Mouse (Mus musculus): Measurements from ENCODE around the gene Agbl5.

Agbl5 gene

DNA sequence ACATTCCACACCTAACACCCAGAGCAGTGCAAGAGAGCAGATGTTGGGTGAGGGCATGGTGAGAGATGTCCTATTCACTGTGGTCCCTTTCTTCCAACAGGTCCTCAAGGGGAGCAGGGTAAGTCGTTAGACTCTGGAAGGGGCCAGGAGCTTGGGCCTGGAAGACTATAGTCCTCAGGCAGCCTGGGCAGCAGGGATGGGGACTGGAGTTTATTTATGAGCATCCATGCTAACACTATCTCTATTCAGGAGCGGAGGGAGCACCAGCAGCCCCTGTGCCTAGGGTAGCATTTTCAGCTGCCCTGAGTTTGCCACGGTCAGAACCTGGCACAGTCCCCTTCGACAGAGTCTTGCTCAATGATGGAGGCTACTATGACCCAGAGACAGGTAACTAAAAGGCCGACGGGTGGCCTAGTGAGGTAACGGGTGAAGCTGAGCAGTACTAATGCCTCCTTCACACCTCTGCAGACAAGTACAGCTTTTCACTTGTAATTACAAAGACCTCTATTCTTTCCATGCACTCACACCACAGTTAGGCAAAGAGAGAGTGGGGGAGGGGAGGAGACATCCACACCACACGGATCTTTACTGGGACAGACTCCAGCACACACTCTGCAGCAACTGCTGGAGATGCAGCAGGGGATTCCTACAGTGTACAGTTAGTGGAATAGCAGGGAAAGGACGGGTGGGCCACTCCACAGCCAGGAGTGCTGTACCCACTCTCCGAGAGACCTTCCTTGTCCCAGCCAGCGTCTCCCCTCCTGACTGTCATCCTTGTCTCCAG, 31.5 kb downstream of the Agbl5 start:
- TF ChIP-seq POU5F1 (IDR thresholded peaks at IDR 0.05; ENCODE audit: borderline replicate concordance, low read length) (no peak), CTCF (conservative IDR thresholded peaks at IDR 0.05; ENCODE audit: low read length) (no peak), NANOG (IDR thresholded peaks at IDR 0.05; ENCODE audit: borderline replicate concordance, low read length) (no peak)
- peaks cover 83% of the 10 kb centered on the region for H3K4me1 ChIP-seq (replicated peaks; ENCODE audit: low read depth, low read length)
- H3K27me3 ChIP-seq (ENCODE audit: insufficient read depth, low read length): peaks cover 43% of the 10 kb centered on the region
- H3K36me3 ChIP-seq (ENCODE audit: insufficient read depth, low read length): no peaks in the 10 kb centered on the region
- no peaks in the 10 kb centered on the region for H3K9me3 ChIP-seq (ENCODE audit: low read length)
- peak overlapping the region; percentile 83 for H3K4me3 ChIP-seq (replicated peaks; ENCODE audit: low read length)

DNA sequence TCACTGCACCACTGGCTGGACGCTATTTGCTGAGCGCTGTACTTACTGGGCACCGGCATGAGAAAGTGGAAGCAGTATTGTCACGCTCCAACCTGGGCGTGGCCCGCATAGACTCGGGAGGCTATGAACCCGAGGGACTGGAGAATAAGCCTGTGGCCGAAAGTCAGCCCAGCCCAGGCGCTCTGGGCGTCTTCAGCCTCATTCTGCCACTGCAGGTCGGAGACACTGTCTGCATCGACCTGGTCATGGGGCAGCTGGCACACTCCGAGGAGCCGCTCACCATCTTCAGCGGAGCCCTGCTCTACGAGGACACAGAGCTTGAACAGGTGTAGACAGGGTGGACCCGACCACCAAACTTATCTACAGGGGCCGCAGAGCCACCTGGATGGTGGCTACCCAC, 32.1 kb downstream of the Agbl5 start:
- Histone ChIP-seq H3K4me1 (replicated peaks; ENCODE audit: low read depth, low read length) (peaks cover 77% of the 10 kb centered on the region), H3K4me3 (replicated peaks; ENCODE audit: low read length) (peak overlapping the region; percentile 83), H3K27me3 (ENCODE audit: insufficient read depth, low read length) (peaks cover 49% of the 10 kb centered on the region), H3K9me3 (ENCODE audit: low read length) (no peaks in the 10 kb centered on the region), H3K36me3 (ENCODE audit: insufficient read depth, low read length) (no peaks in the 10 kb centered on the region)
- TF ChIP-seq POU5F1 (IDR thresholded peaks at IDR 0.05; ENCODE audit: borderline replicate concordance, low read length) (no peak), CTCF (conservative IDR thresholded peaks at IDR 0.05; ENCODE audit: low read length) (no peak), NANOG (IDR thresholded peaks at IDR 0.05; ENCODE audit: borderline replicate concordance, low read length) (no peak)

DNA sequence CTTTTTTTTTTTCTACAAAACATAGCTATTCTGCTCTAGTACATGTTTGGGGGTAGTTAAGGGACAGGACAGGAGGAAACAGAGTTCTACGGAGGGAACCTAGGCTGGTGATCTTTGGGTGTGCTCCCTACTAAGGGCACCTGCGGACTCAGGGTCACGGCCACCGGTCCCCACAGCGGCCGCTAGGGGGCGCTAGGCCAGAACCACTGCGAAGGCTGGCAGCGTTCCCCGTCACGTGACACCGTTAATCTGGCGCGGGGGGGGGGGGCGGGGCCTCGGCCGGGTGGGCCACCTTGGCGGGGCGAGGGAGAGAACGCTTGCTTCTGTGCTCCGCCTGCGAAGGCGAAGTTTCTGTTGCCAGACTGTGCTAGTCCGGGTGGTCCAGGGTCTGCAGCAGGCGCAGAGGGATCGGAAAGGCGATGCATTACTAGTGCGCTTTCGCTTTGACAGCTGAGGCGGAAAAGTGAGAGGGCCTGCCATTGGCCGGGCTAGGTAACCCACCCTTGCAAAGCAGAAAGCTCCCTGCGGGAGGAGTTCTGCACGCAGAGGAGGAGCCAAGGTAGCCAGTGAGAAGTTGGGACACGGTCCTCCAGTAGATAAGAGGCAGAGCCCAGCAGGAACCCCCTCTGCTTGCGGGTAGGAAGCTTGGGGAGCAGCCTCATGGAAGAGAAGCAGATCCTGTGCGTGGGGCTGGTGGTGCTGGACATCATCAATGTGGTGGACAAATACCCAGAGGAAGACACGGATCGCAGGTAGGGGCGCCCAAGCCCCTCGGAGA, 33.0 kb downstream of the Agbl5 start, which contains the start of gene Khk:
TSS of gene Khk (plus strand) at position 176 of the 778 bp plus-strand sequence.
- Histone ChIP-seq H3K4me3 (replicated peaks; ENCODE audit: low read length) (peak within 1 kb of the TSS; percentile 83), H3K36me3 (ENCODE audit: insufficient read depth, low read length) (no peaks in the 10 kb centered on the region), H3K4me1 (replicated peaks; ENCODE audit: low read depth, low read length) (peaks cover 75% of the 10 kb centered on the region), H3K27me3 (ENCODE audit: insufficient read depth, low read length) (peaks cover 57% of the 10 kb centered on the region), H3K9me3 (ENCODE audit: low read length) (no peaks in the 10 kb centered on the region)
- TF ChIP-seq CTCF (conservative IDR thresholded peaks at IDR 0.05; ENCODE audit: low read length): peak; percentile 55
- TF ChIP-seq POU5F1 (IDR thresholded peaks at IDR 0.05; ENCODE audit: borderline replicate concordance, low read length): no peak
- TF ChIP-seq NANOG (IDR thresholded peaks at IDR 0.05; ENCODE audit: borderline replicate concordance, low read length): no peak

DNA sequence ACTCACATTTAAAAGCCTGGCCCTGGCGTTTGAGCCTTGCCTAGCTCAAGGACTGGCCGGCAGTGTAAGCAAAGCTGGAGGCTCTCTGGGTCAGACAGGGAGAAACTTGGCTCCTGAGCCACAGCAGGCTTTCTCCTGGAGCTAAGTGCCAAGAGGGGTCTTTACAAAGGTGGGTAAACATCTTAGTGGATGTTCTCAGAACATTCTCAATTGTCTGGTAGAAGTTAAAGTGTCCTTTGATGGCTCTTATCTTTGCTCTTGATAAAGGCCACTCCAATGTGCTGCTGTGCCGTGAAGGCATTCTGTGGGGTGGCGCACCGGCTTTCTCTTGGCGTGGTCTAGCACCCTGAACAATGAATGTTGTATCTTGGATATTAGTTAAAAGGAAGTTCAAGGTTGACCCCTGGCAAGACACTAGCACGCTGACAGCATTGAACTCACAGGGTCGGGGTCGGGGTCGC, 34.1 kb downstream of the Agbl5 start:
- H3K4me1 ChIP-seq (replicated peaks; ENCODE audit: low read depth, low read length): peaks cover 75% of the 10 kb centered on the region
- H3K9me3 ChIP-seq (ENCODE audit: low read length): no peaks in the 10 kb centered on the region
- 0 out of 2 replicates have a peak overlapping the region, but pooled peaks have one; percentile 83 for H3K4me3 ChIP-seq (replicated peaks; ENCODE audit: low read length)
- H3K27me3 ChIP-seq (ENCODE audit: insufficient read depth, low read length): peaks cover 61% of the 10 kb centered on the region
- H3K36me3 ChIP-seq (ENCODE audit: insufficient read depth, low read length): no peaks in the 10 kb centered on the region
- no peak for TF ChIP-seq NANOG (IDR thresholded peaks at IDR 0.05; ENCODE audit: borderline replicate concordance, low read length)

DNA sequence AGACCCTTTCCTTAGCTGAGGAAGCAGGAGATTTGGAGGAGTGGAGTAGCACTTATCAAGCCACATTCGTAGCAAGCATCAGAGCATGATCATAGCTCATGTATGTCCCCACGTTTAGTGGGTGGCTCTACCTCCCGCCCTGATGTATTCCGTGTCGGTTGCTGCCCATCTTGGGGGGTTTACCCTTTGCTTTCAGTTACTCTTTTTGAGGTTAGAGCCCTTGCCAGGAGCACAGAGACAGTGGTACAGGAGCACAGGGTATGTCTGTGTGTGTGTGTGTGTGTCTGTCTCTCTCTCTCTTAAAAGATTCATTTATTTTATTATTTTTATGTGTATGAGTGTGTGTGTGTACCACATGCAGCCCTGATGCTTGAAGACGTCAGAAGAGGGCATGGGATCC, 34.6 kb downstream of the Agbl5 start:
- no peak overlapping the region for H3K4me3 ChIP-seq (replicated peaks; ENCODE audit: low read length)
- peaks cover 75% of the 10 kb centered on the region for H3K4me1 ChIP-seq (replicated peaks; ENCODE audit: low read depth, low read length)
- no peaks in the 10 kb centered on the region for H3K36me3 ChIP-seq (ENCODE audit: insufficient read depth, low read length)
- H3K9me3 ChIP-seq (ENCODE audit: low read length): no peaks in the 10 kb centered on the region
- TF ChIP-seq POU5F1 (IDR thresholded peaks at IDR 0.05; ENCODE audit: borderline replicate concordance, low read length) (no peak), CTCF (conservative IDR thresholded peaks at IDR 0.05; ENCODE audit: low read length) (no peak), NANOG (IDR thresholded peaks at IDR 0.05; ENCODE audit: borderline replicate concordance, low read length) (no peak)
- peaks cover 61% of the 10 kb centered on the region for H3K27me3 ChIP-seq (ENCODE audit: insufficient read depth, low read length)

DNA sequence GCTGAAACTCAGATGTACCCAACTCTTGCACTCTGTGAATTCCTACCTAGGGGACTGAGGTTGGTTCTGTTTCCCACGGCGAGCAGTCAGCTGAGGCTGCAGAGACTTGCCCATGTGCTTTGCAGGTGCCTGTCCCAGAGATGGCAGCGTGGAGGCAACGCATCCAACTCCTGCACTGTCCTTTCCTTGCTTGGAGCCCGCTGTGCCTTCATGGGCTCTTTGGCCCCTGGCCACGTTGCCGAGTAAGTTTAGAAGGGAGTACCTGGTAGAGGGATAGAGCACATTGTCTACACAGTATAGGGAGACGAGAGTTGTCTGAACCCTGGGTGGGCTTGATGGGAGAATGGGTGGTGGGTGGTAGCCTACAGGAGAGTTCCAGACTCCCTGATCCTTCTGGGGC, 36.1 kb downstream of the Agbl5 start:
- Histone ChIP-seq H3K9me3 (ENCODE audit: low read length) (no peaks in the 10 kb centered on the region), H3K36me3 (ENCODE audit: insufficient read depth, low read length) (no peaks in the 10 kb centered on the region), H3K27me3 (ENCODE audit: insufficient read depth, low read length) (peaks cover 60% of the 10 kb centered on the region), H3K4me3 (replicated peaks; ENCODE audit: low read length) (no peak overlapping the region), H3K4me1 (replicated peaks; ENCODE audit: low read depth, low read length) (peaks cover 67% of the 10 kb centered on the region)
- TF ChIP-seq POU5F1 (IDR thresholded peaks at IDR 0.05; ENCODE audit: borderline replicate concordance, low read length) (no peak), CTCF (conservative IDR thresholded peaks at IDR 0.05; ENCODE audit: low read length) (no peak), NANOG (IDR thresholded peaks at IDR 0.05; ENCODE audit: borderline replicate concordance, low read length) (no peak)

DNA sequence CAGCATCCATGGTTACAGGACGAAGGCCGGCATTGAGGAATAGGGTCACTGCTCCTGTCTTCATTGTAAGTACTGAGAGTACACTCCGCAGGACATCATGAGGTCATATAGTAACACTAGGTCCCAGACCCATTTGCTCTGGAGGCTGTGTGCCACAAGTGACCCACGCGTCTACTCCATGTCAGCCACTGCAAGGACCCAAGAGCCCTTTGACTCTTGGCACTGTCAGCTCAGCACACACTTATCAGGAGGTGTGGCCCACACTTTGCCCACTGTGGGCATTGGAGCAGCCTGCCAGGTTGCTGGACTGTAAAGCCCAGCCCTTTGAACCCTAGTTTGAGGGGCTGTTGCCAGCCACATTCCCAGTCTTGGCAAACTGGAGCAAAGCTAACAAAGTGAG, 36.7 kb downstream of the Agbl5 start:
- Histone ChIP-seq H3K27me3 (ENCODE audit: insufficient read depth, low read length) (peaks cover 54% of the 10 kb centered on the region), H3K36me3 (ENCODE audit: insufficient read depth, low read length) (no peaks in the 10 kb centered on the region), H3K4me1 (replicated peaks; ENCODE audit: low read depth, low read length) (peaks cover 63% of the 10 kb centered on the region), H3K9me3 (ENCODE audit: low read length) (no peaks in the 10 kb centered on the region), H3K4me3 (replicated peaks; ENCODE audit: low read length) (no peak overlapping the region)
- TF ChIP-seq NANOG (IDR thresholded peaks at IDR 0.05; ENCODE audit: borderline replicate concordance, low read length): no peak
- TF ChIP-seq CTCF (conservative IDR thresholded peaks at IDR 0.05; ENCODE audit: low read length): no peak
- no peak for TF ChIP-seq POU5F1 (IDR thresholded peaks at IDR 0.05; ENCODE audit: borderline replicate concordance, low read length)

DNA sequence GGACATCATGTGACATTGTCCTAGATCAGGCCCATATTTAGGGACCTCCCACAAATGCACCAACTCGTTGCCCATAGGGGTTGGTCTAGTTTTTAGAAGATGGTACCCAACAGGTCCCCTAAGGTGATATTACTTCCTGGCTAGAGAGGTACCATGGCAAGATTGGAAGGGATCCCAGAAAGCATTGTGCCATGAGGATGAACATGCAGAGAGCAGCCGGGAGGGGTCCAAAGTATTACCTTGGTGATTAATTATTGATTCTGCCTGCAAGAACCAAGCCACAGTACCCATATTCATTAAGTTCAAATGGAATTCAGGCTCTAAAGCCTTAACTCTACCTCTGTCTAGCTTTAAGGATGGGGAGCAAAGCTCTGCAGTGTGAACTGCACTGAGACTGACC, 37.6 kb downstream of the Agbl5 start:
- Histone ChIP-seq H3K36me3 (ENCODE audit: insufficient read depth, low read length) (no peaks in the 10 kb centered on the region), H3K4me3 (replicated peaks; ENCODE audit: low read length) (peak overlapping the region; percentile 51), H3K27me3 (ENCODE audit: insufficient read depth, low read length) (peaks cover 45% of the 10 kb centered on the region), H3K4me1 (replicated peaks; ENCODE audit: low read depth, low read length) (peaks cover 62% of the 10 kb centered on the region), H3K9me3 (ENCODE audit: low read length) (no peaks in the 10 kb centered on the region)
- no peak for TF ChIP-seq NANOG (IDR thresholded peaks at IDR 0.05; ENCODE audit: borderline replicate concordance, low read length)
- TF ChIP-seq POU5F1 (IDR thresholded peaks at IDR 0.05; ENCODE audit: borderline replicate concordance, low read length): no peak
- TF ChIP-seq CTCF (conservative IDR thresholded peaks at IDR 0.05; ENCODE audit: low read length): no peak

Data from E14TG2a.4 (cell line).